Mouse (Mus musculus) frontal cortex, adult (tissue): ENCODE measurements around the gene Mycbpap.

ENCODE experiments used
- ATAC-seq: cut with Nextera tagmentation; 2 replicates; pipeline ENCODE4 v1.9.2; 2017; ENCODE audit warnings: mild to moderate bottlenecking, moderate library complexity, mixed read lengths; ENCODE audit not compliant: low TSS enrichment

Gene Mycbpap

DNA sequence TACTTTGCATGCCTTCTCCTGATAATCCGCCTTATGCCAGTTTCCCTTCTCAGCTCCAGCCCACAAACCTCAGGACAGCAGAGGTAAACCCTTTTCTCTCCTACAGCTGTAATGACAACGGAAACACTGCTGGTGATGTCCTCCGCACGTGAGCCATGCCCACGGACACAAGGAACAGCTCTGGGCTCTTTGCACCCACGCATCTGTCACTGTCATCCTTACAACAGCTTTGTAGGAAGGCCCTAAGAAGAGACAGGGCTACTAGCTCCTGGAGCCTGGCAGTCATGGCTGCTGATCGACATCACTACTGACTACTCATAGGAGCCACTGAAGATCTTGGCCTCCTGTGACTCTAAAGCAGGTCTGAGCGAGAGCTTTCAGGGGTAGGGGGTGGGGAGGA, 11.6 kb upstream of the Mycbpap start:
- peak; percentile 69 for ATAC-seq

DNA sequence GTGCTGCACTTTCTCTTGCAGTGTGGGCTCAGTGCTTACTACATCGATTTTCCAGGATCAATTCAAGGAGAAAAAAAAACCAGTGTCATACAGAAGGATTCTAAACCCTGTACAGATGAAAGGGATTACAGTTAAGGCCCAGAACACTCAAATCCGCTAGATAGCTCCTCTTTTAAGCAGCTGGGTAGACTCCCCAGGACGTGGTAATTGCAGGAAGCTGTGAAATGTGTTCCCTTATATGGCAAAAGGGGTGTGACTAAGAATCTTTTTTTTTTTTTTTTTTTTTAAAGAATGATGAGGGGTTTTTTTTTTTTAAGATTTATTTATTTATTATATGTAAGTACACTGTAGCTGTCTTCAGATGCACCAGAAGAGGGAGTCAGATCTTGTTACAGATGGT, 7.3 kb upstream of the Mycbpap start:
- ATAC-seq: no peak

DNA sequence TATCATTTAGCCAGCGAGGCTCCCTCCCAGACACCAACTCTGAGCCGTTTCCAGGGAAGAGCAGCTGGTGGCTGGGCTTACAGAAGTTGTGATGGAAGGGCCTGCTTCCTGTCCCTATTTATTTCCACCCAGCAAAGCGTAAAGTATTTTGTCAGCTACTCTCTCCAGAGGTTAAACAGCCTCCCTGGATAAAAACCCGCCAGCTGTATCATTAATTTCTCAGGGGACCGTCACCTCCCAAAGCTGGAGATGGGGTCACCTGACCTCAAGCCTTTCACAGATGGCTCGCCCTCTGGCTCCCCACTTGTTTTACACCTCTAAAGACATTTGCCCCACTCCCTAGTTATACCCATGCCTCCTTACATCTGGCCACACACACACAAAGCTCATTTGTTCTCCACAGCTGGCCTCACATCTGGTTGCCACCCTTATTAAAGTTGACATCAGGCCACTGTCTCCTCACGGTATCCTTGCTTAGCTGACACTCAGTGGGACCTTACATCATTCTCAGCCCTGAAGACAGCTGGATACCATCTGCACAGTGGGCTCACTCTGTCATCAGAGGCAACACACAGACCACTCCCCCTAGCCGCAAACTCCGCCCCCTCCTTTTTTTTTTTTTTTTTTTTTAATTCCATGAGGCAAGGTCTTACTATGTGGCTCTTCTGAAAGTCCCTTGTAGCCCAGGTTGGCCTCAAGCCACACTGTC, 4.8 kb upstream of the Mycbpap start:
- ATAC-seq: no peak

DNA sequence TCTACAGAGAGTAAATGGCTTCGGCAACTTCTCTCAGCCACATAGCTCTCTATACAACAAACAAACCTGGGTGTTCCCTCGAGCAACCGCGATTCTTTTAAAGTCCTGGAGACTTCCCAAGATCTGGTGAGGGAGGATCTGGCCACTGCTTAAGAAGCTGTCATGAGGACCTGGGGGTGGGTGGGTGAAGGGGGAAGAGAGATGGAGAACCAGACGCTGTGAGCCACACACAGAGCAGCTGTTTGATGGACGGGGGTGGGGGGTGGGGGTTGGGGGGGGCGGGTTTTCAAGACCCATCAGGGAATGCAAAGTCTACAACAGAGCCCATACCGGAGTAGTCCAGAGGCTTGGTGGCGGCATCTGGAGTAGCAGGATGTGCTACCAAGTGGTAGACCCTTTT, 8.1 kb downstream of the Mycbpap start:
- peak; percentile 23; the same call in 1 of the 2 replicates for ATAC-seq

DNA sequence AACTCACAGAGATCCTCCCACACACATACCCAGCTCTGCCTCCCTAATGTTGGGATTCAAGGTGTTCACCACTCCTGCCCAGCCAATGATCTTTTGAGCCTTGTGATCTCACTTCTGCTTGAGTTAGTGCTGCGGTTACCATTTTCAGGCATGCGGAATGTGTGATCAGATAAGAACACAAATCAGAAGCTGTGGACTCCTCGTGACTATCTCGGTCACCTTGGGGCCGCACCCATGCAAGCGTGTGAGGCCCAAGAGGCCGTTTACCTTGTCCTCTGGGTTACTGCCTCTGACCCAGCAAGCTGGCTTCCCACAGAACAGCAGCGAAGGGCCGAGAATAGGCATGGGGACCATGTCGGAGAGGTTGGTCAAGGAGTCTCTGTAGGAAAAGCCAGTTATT, 12.6 kb downstream of the Mycbpap start:
- no peak for ATAC-seq

DNA sequence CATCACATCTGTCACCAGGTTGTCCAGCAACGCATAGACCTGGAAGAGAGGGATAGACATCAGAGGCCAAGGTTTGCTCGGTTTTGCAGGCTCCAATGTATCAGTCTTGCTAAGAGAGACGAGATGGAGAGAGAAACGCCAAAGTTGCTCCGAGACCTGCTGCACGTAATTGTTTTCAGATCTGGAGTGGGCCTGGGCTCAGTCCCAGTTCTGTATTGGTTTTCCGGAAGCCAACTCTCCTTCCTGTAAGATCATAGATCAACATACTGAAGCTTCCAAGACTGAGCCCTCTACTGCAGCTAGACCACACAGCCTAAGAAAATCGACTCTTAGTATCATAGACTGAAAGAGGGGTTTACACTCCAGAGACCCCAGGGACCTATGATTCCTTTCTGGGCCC, 20.1 kb downstream of the Mycbpap start:
- ATAC-seq: no peak

GRCm38 (mm10) chr11:94500362-94500761, 21.2 kb downstream of the Mycbpap start:
- no peak for ATAC-seq

DNA sequence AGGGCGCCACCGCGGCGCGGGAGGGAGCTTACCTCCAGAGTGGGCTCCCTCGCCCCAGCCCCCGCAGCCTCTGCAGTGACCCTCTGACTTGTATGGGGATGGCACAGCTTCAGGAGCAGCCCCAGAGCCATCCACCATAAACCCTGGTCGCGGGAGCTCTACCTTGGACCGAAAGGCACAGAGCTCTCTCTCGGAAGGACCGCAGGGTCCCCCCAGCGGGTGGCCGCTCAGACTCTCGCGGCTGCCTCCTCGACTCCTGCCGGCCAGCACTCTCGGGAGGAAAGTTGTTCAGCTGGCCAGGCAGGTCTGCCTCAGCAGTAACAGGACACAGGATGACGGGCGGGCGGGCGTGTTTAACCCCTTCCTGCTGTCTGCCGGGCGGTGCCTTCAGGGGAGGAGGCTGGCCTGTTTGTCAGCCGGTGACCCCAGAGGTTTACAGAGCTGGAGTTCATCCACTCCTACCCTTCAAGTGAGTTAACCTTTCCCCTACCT, 21.8 kb downstream of the Mycbpap start, which contains the start of gene Epn3:
Gene Epn3 (minus strand): TSS at position 314 of the 492 bp plus-strand sequence.
- no peak for ATAC-seq

GRCm38 (mm10) chr11:94499035-94499434, 22.5 kb downstream of the Mycbpap start:
- ATAC-seq: 0 out of 2 replicates have a peak, but pooled peaks have one; percentile 22

GRCm38 (mm10) chr11:94498093-94498996, 23.2 kb downstream of the Mycbpap start:
- peak; percentile 56; the same call in 1 of the 2 replicates for ATAC-seq

- ATAC-seq: no peak
Measured at GRCm38 (mm10) chr11:94495415-94495814, 26.1 kb downstream of the Mycbpap start.

- ATAC-seq: no peak
Measured at GRCm38 (mm10) chr11:94491749-94492099, 29.8 kb downstream of the Mycbpap start.

DNA sequence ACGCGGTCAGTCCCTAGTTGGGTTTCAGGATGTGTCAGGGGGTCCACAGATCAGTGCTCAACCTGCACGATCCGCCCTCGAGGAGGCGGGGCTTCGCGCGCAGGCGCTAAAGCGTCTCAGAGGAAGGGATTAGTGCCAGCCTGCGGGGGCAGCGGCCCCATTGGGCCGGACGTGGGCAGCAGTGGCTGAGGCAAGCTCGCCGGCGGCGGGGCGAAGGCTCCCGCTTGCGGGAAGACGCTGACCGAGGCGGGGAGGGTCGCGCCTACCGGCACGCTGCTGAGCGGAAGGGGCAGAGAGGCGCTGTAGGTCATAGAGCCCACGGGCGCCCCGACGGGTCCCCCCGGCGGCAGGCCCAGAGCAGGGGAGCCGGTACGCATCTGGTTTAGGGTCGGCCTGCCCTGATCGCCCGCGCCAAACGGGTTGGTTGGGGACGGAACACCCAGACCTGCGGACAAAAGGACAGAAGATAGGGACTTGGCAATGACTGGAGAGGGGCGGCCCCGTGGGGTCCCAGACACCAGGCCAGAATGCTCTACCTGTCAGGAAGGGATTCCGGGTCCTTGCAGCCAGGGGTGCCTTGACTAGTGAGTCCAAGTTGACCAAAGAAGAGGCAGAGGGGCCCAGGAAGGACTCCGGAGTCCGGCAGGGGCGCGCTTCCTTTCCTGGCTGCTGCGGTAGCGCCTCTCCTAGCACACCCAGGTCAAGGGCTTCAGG, 30.4 kb downstream of the Mycbpap start:
- ATAC-seq: peak; percentile 36; the same call in 1 of the 2 replicates

DNA sequence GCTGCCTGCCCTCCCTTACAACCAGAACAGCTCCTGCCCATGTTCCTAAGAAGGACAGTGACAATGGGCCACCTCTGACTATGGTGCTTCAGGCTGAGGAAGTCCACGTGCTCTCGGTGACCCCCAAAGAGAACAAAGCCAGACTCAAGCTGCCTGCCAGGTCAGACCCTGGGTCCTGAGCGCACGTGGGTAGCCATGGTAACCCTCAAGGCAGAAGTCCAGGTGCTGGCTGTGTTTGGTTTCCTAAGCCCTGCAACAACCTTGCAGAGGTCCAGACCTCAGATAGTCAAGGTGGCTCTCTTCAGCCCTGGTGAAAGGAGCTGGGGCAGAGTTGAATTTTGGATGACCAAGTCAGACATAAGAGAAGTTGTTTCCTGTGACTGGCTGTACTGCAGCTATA, 31.8 kb downstream of the Mycbpap start:
- no peak for ATAC-seq

DNA sequence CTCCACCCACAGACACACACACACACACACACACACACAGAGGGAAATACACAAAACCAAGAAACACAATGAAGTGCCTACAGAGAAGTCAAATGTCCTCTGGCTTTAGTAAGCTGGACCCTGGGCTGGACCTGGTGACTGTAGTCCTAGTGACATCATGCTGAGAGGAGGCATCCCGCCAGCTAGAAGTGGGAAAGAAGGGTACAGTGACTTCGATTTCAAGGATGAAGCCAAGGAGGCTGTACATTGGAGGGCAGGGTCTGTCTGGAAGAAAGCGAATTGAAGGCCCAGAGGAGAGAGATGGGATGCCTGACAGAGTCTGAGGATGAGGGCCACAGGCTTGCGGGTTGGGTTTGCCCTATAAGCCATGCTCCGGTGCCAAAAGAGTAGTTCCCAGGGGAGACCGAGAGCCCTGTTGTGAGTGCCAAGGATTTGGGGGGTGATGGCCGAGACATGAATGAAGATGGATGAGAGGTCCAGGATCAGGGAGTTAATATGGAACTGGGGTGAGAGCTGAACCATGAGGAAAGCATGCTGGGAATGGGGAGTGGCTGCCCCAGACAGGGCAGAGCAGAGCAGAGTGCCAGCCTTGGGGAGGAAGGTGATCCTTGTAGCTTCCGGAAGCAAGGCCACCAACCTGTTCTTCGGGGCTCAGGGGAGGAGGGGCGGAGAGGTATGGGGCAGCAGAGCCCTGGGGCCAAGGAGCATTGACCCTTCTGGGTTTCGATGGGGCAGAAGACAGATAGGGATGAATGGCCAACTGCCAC, 32.6 kb downstream of the Mycbpap start:
- no peak for ATAC-seq

DNA sequence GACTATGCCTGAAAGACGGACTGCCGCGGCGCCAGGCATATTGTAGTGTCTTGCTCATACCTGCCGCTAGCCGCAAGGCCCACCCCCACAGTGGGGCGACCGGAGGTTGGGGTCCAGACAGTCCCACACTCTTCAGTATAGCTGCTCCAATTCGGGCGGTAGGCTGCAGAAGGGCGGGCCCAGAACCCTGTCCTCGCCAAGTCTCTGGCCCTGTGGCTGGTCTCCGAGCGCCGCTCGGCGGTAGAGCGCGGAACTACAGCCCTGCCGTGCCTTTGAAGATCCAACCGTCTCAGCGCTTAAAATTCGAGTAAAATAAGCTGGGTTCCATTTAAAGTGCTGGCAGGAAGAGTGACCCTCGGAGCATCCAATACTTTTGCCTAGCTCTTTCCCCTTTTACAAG, 35.5 kb downstream of the Mycbpap start, which contains the start of gene Spata20:
Gene Spata20 (minus strand): TSS at position 179 of the 400 bp plus-strand sequence.
- ATAC-seq: peak; percentile 75

DNA sequence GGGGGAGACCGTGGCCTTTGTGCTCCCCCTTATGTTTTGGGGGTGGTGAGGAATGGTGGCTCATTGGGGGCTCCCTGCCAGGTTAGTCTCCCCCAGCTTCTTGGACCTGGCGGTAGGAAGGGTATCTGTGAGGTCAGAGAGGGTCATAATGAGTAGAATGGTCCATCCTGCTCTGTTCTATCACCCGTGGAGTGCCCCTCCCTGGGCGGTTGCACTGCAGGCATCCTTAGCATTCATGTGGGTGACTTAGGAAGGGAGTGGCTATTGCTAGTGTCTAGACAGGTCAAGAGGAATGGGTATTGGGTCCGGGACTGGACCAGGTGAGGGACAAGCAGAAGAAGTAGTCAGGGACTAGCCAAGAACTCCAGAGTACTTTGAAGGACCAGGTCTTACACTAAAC, 36.3 kb downstream of the Mycbpap start:
- ATAC-seq: no peak

DNA sequence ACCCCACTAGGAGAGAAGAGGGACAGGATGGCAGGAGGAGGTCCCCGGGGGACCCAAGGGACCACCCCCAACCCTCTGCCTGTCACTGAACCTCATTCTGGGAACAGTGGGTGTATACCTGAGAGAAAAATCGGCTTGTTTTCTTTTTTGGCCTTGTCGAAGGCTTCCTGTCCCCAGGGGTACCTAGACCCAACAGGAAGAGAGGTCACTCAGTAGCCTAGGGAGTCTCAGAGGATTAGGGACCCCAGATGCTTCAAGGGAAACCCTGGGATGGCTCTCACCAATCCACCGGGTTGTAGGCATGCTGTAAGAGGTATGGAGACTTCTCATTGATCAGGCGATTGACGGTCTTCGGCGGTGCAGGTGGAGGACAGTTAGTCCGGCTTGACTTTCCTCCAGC, 36.9 kb downstream of the Mycbpap start:
- no peak for ATAC-seq

- ATAC-seq: no peak
Measured at GRCm38 (mm10) chr11:94483921-94484320, 37.6 kb downstream of the Mycbpap start.

DNA sequence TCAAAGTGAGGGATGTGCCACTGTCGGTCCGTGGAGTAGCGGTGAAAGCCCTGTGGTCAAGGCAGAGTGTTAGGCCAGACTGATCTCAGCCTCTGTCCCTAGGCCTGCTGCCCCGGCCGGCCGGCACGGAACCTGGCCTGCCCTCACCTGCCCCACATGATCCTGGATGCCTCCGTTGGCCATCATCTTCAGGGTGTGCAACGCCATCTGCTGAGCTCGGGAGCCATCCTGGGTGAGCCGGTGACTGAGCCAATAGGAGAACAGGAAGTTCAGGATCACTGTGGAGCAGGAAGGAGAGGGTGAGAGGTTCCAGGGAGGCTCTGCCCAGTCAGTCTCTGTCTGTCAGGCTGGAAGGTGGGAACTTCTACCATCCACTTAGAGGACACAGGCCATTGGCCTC, 38.1 kb downstream of the Mycbpap start:
- no peak for ATAC-seq

- ATAC-seq: no peak
Measured at GRCm38 (mm10) chr11:94482738-94483137, 38.8 kb downstream of the Mycbpap start.
